Mouse (Mus musculus) MEL (cell line): ENCODE measurements around the gene Rnf10.

ENCODE experiments used
- CHD2 ChIP-seq: IDR thresholded peaks from 2 replicates; pipeline ENCODE4 v1.6.1; 2011; ENCODE audit warnings: low read length, improper control_type of control experiment
- CTCF ChIP-seq, 3 experiments: IDR thresholded peaks in 2 of 3; conservative IDR thresholded peaks in 1 of 3; 2 replicates each; pipeline ENCODE4 v1.5.1; 2011 to 2012; ENCODE audit warnings: low read length in 3 of 3, low read depth in 2 of 3, mild to moderate bottlenecking in 2 of 3, improper control_type of control experiment in 1 of 3, inconsistent platforms in 1 of 3, mixed read lengths in 1 of 3, moderate library complexity in 1 of 3; ENCODE audit not compliant: control insufficient read depth in 1 of 3, insufficient read depth in 1 of 3, poor library complexity in 1 of 3, severe bottlenecking in 1 of 3
- ELF1 ChIP-seq: IDR thresholded peaks from 2 replicates; pipeline ENCODE4 v1.6.1; 2014; ENCODE audit warnings: low read depth, mild to moderate bottlenecking, inconsistent platforms, low read length, improper control_type of control experiment, moderate library complexity
- EP300 ChIP-seq, 2 experiments: IDR thresholded peaks; 2 replicates each; pipeline ENCODE4 v1.6.1; 2011; ENCODE audit warnings: improper control_type of control experiment in 2 of 2, low read length in 2 of 2, low read depth in 1 of 2, mild to moderate bottlenecking in 1 of 2
- JUND ChIP-seq: IDR thresholded peaks from 2 replicates; pipeline ENCODE4 v1.6.1; 2011; ENCODE audit warnings: low read depth, mild to moderate bottlenecking, improper control_type of control experiment, low read length
- MXI1 ChIP-seq: IDR thresholded peaks from 2 replicates; pipeline ENCODE4 v1.6.1; 2011; ENCODE audit warnings: mild to moderate bottlenecking, low read depth, low read length, improper control_type of control experiment
- NRF1 ChIP-seq: IDR thresholded peaks from 2 replicates; pipeline ENCODE4 v1.6.1; 2014; ENCODE audit warnings: low read depth, mild to moderate bottlenecking, inconsistent platforms, low read length, improper control_type of control experiment, moderate library complexity; ENCODE audit not compliant: poor library complexity, insufficient read depth, severe bottlenecking
- POLR2A ChIP-seq, 2 experiments: IDR thresholded peaks; 2 replicates each; pipeline ENCODE4 v1.6.1; 2011 to 2012; ENCODE audit warnings: low read length in 2 of 2, mild to moderate bottlenecking in 2 of 2, control low read depth in 1 of 2, improper control_type of control experiment in 1 of 2, low read depth in 1 of 2, moderate library complexity in 1 of 2; ENCODE audit not compliant: control insufficient read depth in 1 of 2, insufficient read depth in 1 of 2, poor library complexity in 1 of 2
- POLR2AphosphoS2 ChIP-seq: IDR thresholded peaks from 2 replicates; pipeline ENCODE4 v1.6.1; 2011; ENCODE audit warnings: low read length, improper control_type of control experiment
- UBTF ChIP-seq: IDR thresholded peaks from 2 replicates; pipeline ENCODE4 v1.6.1; 2012; ENCODE audit warnings: low read depth, mild to moderate bottlenecking, inconsistent platforms, low read length, improper control_type of control experiment, moderate library complexity, borderline replicate concordance; ENCODE audit not compliant: insufficient read depth

GRCm38 (mm10) chr5:115230830-115231551 is 41.7 kb downstream of the Rnf10 start:
- no peak for TF ChIP-seq MXI1
- no peak for TF ChIP-seq UBTF
- TF ChIP-seq CTCF (IDR thresholded peaks at IDR 0.05 in 2 of 3, conservative IDR thresholded peaks at IDR 0.05 in 1 of 3; ENCODE audit: control insufficient read depth in 1 of 3, insufficient read depth in 1 of 3, low read depth in 2 of 3, low read length in 3 of 3, poor library complexity in 1 of 3, severe bottlenecking in 1 of 3), result no peak
- TF ChIP-seq POLR2AphosphoS2, result no peak
- TF ChIP-seq JUND, result no peak
- no peak for TF ChIP-seq POLR2A (IDR thresholded peaks at IDR 0.05; ENCODE audit: control insufficient read depth in 1 of 2, insufficient read depth in 1 of 2, low read depth in 1 of 2, low read length in 2 of 2, poor library complexity in 1 of 2)
- TF ChIP-seq EP300 (IDR thresholded peaks at IDR 0.05; ENCODE audit: low read depth in 1 of 2, low read length in 2 of 2), result no peak
- TF ChIP-seq CHD2, result no peak
- TF ChIP-seq NRF1, result no peak
- no peak for TF ChIP-seq ELF1
